Mouse (Mus musculus) neutrophil, adult 5-6 weeks (primary cell): ENCODE measurements at regions not wholly inside any gene's neighbourhood (a gene's known extent, or its start where the extent isn't known, plus 50 kb on each side); places are given as distances from the start of the nearest gene placed in this dataset.

Experiments used
- ATAC-seq: fragments of 151-379, 151-347 bp; 2 replicates; pipeline ENCODE4 v1.8.0; 2017; ENCODE audit warnings: mild to moderate bottlenecking, moderate TSS enrichment; ENCODE audit not compliant: insufficient number of reproducible peaks, poor library complexity, low FRiP score, severe bottlenecking; ENCODE audit errors: extremely low read depth

DNA sequence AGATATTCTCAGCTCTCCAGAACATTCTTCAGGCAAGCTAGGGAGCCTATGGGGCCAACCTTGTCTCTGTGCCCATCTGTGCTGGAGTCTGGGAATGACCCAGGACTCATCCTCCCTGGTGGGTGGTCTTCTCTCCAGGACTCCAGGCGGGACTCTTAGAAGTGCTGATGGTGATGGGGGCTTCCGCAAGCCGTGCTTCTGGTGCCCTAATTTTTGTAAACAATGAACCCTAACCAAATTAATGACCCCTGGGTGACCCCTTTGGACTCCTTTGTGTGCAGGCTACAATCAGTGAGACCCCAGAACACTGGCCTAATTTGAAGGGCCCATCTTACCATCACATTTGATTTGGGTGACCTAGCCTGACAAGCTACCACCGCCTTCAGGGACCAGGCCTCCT, 71.0 kb upstream of the Ccnd1 start:
- no peak for ATAC-seq

DNA sequence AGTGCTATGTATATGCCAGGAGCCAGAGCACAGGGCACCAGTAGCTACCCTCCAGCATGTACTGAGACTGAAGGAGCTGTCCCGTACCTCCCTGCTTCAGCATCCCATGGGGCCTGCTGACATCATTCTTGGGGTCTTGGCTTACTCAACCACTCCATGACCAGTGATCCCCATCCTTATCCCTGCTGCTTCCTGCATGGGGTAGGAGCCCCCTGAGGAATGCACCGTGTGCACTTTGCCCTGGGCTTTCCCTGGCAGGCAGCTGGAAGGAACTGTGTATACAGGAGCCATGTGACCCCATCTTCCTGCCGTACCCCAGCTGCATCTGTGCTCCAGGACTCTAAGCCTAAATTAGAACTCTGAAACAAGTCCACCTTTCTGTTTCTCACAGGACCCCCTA, 70.3 kb upstream of the Ccnd1 start:
- no peak for ATAC-seq

- no peak for ATAC-seq
These were observed 69.1 kb upstream of the Ccnd1 start for GRCm38 (mm10) chr7:145008662-145009333.

- ATAC-seq: no peak
These were observed 67.5 kb upstream of the Ccnd1 start for GRCm38 (mm10) chr7:145007216-145007615.

DNA sequence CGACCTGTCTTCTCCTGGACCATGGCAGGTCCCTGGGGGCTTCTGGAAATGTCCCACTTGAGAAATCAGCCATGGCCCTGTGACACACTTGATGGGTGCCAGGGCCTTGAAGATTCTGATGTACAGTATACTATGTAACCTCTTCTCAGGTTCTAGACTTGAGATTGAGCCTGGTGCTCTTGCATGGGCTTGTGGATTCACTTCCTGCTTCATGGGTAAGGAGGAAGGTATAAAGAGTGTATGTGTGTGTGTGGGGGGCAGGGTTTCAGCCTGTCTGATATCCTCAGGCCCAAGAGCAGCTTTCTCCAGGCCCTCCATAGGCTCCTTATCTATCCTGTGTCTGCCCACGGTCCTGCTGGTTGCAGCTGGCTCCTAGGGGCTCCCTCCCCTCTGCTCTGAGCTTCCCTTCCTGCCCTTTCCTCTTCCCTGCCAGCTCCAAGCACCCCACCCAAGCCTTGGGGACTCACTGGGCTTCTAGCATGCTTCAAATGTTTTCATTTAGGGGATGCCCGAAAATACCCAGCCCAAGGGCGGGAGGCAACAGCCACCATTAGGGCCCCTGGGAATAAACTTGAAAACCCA, 61.9 kb upstream of the Ccnd1 start:
- ATAC-seq: no peak

DNA sequence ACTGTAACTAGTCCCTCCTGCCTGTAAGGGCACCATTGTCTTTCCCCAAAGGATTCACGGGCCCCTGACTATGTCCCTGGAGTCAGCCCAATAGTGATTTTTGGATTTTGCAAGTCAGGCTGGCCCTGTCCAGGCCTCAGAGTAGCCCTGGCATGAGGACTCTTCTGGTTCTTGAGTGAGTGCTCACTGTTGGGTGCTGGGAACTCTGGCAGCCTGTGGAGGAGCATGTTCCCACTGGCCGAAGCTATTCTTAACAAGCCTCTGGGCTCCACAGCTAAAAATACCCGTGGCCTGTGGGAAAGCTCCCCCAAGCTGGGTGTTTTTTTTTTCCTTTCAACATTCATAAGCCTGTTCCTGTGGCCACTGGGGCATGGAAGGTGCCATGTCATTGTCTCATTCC, 60.0 kb upstream of the Ccnd1 start:
- ATAC-seq: no peak

DNA sequence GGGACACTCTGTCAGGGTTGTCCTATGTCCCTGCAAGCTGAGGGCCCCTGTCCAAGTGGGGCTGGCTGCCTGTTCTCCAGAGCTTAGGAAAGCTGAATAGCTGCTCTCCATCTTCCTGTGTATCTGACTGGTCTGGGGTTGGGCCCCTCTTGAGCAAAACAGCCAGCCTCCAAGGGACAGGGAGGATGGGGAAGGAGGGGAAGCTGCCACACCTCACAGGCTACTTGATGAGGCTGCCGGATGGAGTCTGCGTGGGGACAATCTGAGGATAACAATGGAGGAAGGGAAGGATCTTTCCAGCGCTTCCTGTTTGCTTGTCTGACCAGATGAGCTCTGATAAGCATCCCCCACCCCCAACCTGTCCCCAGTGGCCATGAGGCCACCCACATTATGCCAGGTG, 57.1 kb upstream of the Ccnd1 start:
- ATAC-seq: no peak

GRCm38 (mm10) chr7:144994229-144994628, 54.5 kb upstream of the Ccnd1 start:
- ATAC-seq: no peak

DNA sequence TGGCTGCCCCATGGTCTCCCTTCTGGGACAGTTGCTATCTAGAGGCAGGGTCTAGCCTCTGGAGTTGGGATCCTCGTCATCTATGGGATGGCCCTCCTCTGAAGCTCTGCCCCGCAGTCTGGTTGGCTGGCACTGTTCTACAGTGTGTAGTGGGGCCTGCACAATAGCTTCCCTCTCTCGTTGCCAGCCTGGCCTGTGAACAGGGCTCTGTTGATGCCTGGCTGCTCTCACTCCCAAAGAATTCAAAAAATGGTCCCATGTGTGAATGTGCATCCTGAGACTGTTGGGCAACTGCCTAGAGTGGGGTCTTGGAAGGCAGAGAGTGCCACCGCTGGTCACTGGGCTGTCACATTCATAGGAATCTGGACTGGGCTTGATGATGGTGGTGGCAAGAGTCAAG, 53.8 kb upstream of the Ccnd1 start:
- ATAC-seq: no peak

GRCm38 (mm10) chr7:144991760-144992159, 52.0 kb upstream of the Ccnd1 start:
- no peak for ATAC-seq
